Mouse (Mus musculus) cerebellum, adult 8-10 months (tissue): ENCODE results near the gene Kcnn3.

Experiments
- DNase-seq: peaks from one replicate; pipeline ENCODE4 v3.0.0; 2022

Gene Kcnn3

DNA sequence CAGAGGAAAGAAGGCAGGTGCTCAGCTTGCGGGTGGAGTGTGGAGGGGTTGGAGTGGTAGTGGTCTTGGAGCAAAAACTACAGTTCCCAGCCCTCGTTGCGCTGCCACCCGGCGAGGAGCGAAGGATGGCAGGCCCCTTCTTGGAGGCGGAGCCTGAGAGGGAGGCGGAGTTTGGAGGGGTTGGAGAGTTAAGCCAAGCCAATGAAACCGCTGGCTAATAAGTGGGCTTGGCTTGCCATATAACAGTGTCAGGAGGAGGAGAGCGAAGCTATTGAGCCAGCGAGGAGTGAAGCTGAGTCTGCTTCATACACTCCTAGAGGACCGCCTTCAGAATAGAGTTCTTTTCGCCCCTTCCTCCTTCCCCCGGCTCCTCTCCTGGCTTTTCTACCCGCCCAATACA is at the start of gene Kcnn3:
Gene Kcnn3 (plus strand): TSS at position 271 of the 400 bp plus-strand sequence.
- DNase-seq: peak; percentile 31

DNA sequence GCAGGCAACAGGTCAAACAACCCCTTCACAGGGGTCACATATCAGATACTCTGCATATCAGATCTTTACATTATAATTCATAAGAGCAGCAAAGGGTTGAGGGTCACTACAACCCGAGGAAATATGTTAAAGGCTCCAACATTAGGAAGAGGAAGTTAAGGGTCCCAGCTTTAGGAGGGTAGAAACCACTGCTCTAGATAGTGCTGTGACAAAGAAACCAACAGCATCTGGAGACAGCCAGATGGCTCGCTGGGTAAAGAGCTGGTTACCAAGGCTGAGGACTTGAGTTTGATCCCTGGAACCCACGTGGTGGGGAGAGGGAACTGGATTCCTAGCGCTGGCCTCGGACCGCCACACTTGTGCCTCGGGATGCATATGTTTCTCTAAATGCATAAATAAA is 47.7 kb upstream of the Kcnn3 start:
- no peak for DNase-seq

GRCm38 (mm10) chr3:89473838-89474237 is 46.1 kb upstream of the Kcnn3 start:
- no peak for DNase-seq

DNA sequence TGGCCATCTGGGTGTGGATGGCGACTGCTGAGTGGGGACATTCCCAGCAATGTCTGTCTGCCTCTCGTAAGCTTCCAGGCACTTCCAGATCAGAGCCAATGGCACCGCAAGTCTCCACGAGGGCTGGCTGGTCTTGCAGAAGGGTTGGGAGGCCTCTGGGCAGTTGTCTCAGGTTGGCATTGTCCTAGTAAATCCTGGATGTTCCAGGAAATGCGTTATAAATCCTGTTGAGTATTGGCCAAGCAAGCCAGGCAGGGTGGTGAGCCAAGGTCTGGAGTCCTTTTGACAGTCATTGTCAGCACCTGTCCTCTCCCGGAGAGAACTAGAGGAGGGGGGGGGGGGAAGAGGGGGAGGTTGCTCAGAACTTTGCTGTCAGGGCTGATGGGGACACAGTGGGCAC is 40.9 kb upstream of the Kcnn3 start:
- no peak for DNase-seq

DNA sequence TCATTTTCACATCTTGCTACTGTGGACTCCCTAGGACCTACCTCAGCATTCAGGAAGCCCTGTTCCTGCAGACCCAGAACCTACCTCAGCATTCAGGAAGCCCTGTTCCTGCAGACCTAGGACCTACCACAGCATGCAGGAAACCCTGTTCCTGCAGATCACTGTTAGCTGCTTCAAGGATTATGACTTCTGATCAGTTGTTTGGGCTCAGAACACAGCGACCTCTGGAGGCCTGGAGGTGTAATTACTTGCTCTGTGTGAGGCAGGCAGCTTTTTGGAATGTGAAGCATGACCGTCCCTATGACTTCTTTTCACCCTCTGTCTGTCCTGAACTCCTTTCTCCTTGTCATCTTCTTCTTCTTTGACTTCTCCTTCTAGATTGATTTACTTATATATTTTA is 38.5 kb upstream of the Kcnn3 start:
- no peak for DNase-seq

- no peak for DNase-seq
Observed at GRCm38 (mm10) chr3:89482249-89482648, 37.7 kb upstream of the Kcnn3 start.

DNA sequence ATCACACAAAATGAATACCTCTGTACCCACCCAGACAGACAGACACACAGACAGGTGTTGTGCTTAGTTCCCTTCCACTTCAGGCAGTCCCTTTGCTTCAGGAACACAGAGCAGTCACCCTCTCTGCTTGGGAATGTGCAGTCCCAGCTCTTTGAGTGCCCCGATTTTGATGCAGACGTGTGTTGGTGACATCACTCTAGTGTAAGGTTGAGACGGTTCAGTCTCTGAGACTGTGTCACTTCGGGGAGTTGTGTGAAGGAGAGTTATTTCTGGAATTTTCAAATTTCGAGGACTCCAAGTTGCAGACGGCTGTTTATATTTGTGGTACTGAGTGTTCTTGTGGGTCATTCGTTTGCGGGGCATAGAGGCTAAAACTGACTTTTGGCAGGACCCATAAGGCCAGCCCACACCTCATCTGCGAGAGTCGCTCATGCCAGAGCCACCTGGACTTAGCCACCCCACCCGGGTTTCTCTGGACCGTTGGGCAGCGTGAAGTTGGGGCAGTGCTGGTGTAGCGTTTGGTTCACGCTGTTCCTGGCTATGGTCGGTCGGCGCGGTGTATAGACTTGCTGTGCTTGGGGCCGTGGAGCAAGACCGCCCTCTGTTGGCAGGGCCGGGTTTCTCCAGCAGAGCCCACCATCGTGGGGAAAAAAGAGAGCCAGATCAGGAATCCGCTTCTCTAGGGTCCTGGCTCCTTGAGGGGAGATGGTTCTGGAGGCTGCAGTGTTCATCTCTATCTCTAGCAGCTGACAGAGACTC is 35.0 kb upstream of the Kcnn3 start:
- peak; percentile 46 for DNase-seq

GRCm38 (mm10) chr3:89486111-89486510 is 33.9 kb upstream of the Kcnn3 start:
- no peak for DNase-seq

DNA sequence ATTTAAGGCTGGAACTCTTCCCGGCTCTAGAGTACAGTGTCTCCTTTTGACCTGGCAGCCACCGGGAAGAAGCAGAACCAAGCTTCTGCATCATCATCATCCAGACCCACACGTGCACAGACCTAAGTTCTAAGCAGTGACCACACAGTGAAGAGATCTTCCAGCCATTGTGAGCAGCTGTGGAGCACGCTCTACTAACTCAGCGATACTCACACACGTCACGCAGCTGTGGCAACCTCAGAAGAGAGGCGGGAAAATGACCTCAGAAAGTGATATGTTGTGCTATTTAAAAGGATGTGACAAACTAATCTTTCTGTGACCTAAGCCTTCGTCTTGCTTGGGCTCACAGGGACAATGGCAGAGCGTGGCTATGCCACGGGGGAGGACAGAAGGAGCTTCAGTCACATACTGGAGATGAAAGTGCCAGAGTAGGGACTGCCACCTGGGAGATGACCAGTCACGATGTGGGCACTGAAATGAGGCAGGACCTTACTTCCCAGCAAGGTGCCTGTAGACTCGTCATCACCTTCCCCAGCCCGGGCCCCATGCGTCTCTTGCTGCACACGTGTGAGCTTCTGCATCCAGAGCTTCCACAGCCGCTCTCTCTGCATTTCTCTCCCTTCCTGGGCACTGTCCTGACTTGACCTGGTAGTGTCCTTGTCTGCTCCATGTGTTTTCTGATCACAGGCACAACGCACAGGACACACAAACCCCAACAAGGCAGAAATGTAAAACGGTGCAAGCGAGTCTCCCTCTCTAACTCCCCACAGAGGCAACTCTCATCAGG is 32.9 kb upstream of the Kcnn3 start:
- no peak for DNase-seq

GRCm38 (mm10) chr3:89490790-89491189 is 29.2 kb upstream of the Kcnn3 start:
- DNase-seq: no peak

GRCm38 (mm10) chr3:89491559-89491958 is 28.4 kb upstream of the Kcnn3 start:
- no peak for DNase-seq

DNA sequence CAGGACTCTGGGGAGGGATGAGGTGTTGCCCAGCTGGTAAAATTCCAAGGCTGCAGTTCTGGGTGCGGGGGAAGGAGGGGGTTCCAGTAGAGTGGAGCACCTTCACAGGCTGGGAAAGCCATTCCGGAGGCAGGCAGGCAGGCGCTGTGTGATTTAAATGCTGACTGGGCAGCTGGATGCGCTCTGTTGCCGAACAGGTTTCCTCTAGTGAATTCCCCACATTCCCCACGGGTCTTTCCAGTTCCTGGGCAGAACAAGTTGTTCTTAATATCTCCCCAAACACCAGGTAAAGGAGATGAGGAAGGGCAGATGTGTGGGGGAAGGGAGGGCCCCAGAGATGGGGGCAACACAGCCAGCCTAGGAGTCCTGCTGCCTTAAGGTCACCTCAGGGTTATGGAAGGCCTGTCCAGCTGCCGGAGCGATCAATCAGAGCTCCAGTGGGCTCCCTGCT is 27.2 kb upstream of the Kcnn3 start:
- no peak for DNase-seq

DNA sequence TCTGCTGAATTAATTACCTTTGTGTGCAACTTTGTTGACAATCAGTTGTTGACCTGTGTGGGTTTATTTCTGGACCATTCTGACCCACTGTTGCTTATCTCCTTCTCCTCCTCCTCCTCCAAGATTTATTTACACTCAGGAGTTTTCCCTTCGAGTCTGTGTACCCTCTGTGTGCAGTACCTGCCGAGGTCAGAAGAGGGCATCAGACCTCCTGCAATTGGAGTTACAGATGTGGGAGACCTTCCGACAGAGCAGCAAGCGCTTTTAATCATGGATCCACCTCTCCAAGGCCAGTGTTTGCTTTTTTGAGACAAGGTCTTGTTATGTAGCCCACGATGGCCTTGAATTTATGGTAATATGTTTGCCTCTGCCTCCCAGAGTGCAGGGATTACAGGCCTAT is 25.3 kb upstream of the Kcnn3 start:
- no peak for DNase-seq

DNA sequence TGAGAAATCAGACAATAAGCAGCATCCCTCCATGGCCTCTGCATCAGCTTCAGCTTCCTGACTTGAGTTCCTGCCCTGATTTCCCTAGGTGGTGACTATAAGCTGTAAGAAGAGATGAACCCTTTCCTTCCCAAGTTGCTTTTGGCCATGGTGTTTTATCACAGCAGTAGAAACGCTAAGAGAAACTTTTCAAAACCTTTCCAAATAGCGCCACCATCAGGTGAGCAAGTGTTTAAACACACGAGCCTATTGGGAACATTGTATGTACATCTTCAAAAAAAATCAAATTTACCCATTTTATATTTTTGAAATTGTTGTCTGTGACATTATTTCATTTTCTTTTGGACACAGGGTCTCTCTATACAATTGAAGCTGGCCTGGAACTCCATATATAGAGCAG is 23.6 kb upstream of the Kcnn3 start:
- no peak for DNase-seq

DNA sequence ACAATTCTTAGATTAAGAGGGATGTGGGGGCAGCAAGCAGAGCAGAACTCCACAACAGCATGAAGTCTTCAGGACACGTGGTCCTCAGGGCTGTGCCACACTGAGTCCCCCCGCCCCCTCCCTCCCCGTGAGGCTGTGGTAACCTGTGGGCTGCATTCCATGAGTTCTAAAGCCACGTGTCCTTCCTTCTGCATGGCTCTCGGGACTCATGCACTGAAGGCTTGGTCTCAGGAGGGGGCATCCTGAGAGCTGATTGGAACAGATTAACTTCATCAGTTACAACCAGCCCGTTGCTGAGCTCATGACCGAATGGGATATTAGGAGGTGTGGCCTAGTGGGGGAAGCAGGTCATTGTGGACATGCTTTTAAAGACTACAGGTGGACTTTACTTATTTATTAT is 20.3 kb upstream of the Kcnn3 start:
- DNase-seq: no peak

DNA sequence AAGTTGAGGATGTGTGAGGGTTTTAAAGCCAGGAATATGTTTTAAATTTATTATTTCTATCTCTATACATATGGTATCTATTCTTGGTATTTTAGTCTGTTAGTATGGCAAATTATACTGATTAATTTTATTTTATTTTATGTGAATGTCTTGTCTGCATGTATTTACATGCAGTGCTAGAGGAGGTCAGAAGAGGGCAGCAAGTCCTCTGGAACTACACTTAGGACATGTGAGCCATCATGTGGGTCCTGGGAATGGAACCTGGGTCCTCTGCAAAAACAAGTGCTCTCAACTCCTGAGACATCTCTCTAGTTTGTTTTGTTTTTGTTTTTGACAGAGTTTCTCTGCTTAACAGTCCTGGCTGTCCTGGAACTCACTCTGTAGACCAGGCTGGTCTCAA is 18.5 kb upstream of the Kcnn3 start:
- no peak for DNase-seq

DNA sequence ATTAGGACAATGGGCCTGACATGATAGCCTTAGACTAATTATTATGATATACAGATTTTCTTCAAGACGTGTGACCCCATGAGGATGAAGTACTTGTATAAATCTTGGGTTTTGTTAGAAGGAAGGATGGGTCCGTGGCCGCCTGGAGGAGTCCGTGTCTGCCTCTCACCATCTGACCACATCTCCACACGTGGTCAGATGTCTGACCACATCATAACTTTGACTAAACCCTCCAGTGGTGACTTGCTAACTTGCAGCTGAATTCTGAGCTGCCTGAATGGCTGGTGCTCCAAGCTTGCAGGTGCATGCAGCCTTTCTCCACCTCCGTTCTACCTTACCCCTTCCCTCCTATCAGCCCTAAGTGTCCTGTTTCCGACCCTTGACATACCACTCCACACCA is 17.4 kb upstream of the Kcnn3 start:
- no peak for DNase-seq

DNA sequence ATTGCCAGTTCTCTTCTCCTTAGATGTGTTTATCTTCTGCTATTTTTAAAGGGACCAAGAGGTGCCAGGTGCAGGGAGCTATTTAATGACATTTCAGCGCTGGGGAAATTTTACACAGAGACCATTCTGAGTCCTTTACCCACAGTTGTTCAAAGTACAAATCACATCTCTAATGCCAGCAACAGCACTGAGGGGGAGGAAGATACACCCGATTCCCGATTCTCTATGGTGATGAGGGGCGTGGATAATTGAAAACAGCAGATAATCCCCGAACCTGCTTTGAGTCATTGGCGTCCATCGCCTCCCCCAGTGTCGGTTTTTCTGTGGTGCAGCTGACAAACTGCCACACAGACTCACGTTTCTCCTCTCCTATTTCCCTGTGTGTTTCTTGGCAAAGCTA is 11.9 kb upstream of the Kcnn3 start:
- DNase-seq: no peak

GRCm38 (mm10) chr3:89510979-89511378 is 9.0 kb upstream of the Kcnn3 start:
- peak; percentile 43 for DNase-seq

DNA sequence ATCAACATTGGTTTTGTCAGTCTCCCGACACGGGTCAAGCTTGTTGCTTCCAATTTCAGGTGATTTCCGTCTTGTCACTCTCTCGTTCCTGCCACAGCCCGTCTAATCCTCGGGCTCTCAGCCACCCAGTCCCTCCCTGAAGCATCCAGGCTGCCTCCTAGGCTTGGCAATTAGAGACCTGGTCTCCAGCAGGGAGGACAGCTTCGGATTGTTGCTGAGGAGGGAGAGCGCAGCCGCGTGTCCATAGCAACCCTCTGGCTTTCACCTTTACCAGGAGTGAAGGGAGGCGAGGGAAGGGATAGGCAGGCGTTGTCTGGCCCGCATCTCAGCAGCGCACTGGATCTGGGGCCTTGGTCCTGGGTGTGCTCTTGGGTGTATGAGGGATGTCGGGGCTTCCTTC is 8.6 kb upstream of the Kcnn3 start:
- no peak for DNase-seq

DNA sequence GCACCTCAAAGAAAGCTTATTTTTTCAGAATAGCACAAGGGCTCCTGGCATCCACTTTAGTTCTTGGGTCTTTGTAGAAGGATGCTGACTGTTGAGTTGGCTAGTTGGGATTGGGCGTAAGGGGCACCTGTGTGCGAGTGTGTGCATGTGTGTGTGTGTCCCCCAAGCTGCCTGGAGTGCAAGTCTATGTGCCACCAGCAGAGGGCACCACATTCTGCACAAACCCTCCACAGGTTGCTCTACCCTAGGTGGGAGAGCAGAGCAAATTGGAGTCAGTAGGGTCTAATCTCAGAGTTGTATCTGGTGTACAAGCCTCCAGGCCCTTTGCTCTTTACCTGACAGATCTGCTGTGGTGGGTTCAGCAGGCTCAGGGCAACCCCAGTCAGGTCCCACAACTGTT is 7.7 kb upstream of the Kcnn3 start:
- no peak for DNase-seq

GRCm38 (mm10) chr3:89515444-89515843 is 4.5 kb upstream of the Kcnn3 start:
- DNase-seq: no peak

DNA sequence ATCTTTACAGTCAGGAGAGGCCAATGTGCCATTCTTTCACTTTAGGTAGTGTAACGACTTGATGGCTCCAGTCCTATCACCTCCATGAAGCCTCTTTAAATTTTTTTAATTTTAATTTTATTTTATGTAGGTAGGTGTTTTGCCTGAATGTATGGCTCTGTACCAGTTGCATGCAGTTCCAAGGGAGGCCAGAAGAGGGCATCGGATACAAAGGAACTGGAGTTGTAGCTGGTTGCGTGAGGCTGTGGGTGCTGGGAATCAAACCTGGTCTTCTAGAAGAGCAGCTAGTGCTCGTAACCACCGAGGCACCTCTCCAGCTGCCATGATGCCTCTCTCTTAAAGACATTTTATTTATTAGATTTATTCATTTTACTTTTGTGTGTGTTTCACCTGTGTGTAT is 3.6 kb upstream of the Kcnn3 start:
- no peak for DNase-seq
